21 mouse cellular contexts compared by ENCODE assay signal in the genomic region with DNA sequence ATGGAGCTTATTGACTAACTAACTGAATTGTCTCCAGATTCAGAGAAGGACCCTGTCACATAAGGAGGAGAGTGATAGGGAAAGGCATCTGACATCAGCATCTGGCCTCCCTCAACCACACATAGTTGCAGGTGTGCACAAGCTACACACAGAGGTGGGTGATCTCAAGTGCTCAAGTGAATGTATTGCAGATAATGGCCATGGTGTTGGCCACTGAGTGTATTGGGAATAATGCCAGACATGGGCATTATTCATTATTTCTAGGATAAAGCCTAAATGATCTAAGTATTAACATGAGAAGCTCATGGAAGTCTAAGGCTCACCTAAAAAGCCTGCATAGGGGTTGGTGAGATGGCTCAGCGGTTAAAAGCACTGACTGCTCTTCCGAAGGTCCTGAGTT. TPM values are rescaled to one million over a fixed set of nuclear protein-coding genes. Genes with fewer than 3 reads are reported as not detected.
DNase-seq lines count a peak whose midpoint lies in the region; ATAC-seq lines count a peak whose summit lies in the region.
"Not testable (repeated sequence)": the region's sequence is repeated elsewhere in the genome, so short reads cannot be mapped to it uniquely, and the experiment has no call there.
"Had no signal": no experiment of that assay in that cellular context is flagged by ENCODE, and none has a peak within 500 bp of the region (broad histone marks: within the 10 kb centered on the region; RNA-seq: fewer than 3 reads in every experiment).

No protein-coding gene starts in this region.

- H3K27ac ChIP-seq in heart, embryonic 16.5 days (ENCODE audit: low read length); liver, embryonic 12.5 days: not testable (repeated sequence)

- not testable (repeated sequence) for H3K27me3 ChIP-seq in heart, embryonic 16.5 days (ENCODE audit: control insufficient read depth, insufficient read depth, low read length); liver, embryonic 12.5 days (replicated peaks)

- WGBS in heart, embryonic 16.5 days = 77% methylated on average over 2 of the region's 2 CpGs
- WGBS in liver, embryonic 12.5 days (ENCODE audit: insufficient replicate concordance) = 68% methylated on average over 2 of the region's 2 CpGs

- H3K4me2 ChIP-seq in heart, embryonic 16.5 days (ENCODE audit: low read depth, low read length); liver, embryonic 12.5 days: not testable (repeated sequence)

- H3K36me3 ChIP-seq in heart, embryonic 16.5 days (ENCODE audit: control insufficient read depth, insufficient read depth); liver, embryonic 12.5 days: not testable (repeated sequence)

- peak; percentile 17 for DNase-seq in MN1 (ENCODE audit: low spot score)
- DNase-seq in gastrocnemius, postnatal 25 days = peak; percentile 8
- peak; percentile 10 for DNase-seq in kidney, adult 11 months

- not testable (repeated sequence) for H3K4me1 ChIP-seq in heart, embryonic 16.5 days (ENCODE audit: control insufficient read depth, insufficient read depth, low read length); liver, embryonic 12.5 days

- H3K4me3 ChIP-seq in heart, embryonic 16.5 days (ENCODE audit: low read length); liver, embryonic 12.5 days: not testable (repeated sequence)

- H3K9ac ChIP-seq in heart, embryonic 16.5 days (ENCODE audit: low read length); liver, embryonic 12.5 days: not testable (repeated sequence)

- peak; percentile 63; the same call in 1 of the 2 replicates for ATAC-seq in heart, embryonic 16.5 days (replicated peaks; ENCODE audit: extremely low read depth, insufficient read depth, low FRiP score)
- peak; percentile 49; the same call in 1 of the 2 replicates for ATAC-seq in liver, embryonic 12.5 days
- ATAC-seq in megakaryocyte-erythroid progenitor cell, adult 5-6 weeks (replicated peaks; ENCODE audit: low FRiP score, low TSS enrichment, poor library complexity, severe bottlenecking) = 0 out of 2 replicates have a peak, but pooled peaks have one; percentile 41
- ATAC-seq in neutrophil, adult 5-6 weeks (ENCODE audit: extremely low read depth, insufficient number of reproducible peaks, low FRiP score, poor library complexity, severe bottlenecking) = peak; percentile 26; the same call in 1 of the 2 replicates

- peaks cover 37% of the 10 kb centered on the region for H3K9me3 ChIP-seq in heart, embryonic 16.5 days (replicated peaks; ENCODE audit: control insufficient read depth, low read length)
- H3K9me3 ChIP-seq in liver, embryonic 12.5 days (replicated peaks) = peaks cover 52% of the 10 kb centered on the region

RNA-seq across cellular contexts. Expression of gene Zfp978, which starts 10.6 kb away (rescaled TPM):
- not detected for total RNA-seq in gastrocnemius, postnatal 25 days (2021)
- not detected in 2 replicates for polyA plus RNA-seq in heart, embryonic 16.5 days (2015; fragmentation: Nextera tagmentation; extraction: Ambion mirVana)
- polyA plus RNA-seq in liver, embryonic 12.5 days (2016; fragmentation: Nextera tagmentation; extraction: Ambion mirVana) = 0.26 and 0.32 TPM in 2 replicates
- not detected in 2 replicates for total RNA-seq in megakaryocyte-erythroid progenitor cell, adult 5-6 weeks (2014; fragmentation: Nextera tagmentation)
- not detected in 2 replicates for total RNA-seq in megakaryocyte-erythroid progenitor cell, adult 5-6 weeks (2017)
- total RNA-seq in neutrophil, adult 5-6 weeks (2017) = not detected in 2 replicates
- total RNA-seq: adrenal gland, postnatal 25 days; gastrocnemius, adult 18-20 months; granulocyte monocyte progenitor cell, adult 5-6 weeks; layer of hippocampus, adult 2 months; layer of hippocampus, postnatal 36 days had no signal
- polyA plus RNA-seq: embryonic facial prominence, embryonic 13.5 days; G1E; hindbrain, embryonic 13.5 days; intestine, embryonic 15.5 days; limb, embryonic 14.5 days; midbrain, embryonic 15.5 days; stomach, embryonic 15.5 days; thymus, adult 2 months had no signal

RNA-seq across cellular contexts. Expression of gene Zfp988, which starts 45.1 kb away (rescaled TPM):
- total RNA-seq in gastrocnemius, postnatal 25 days (2021) = not detected
- 0.17 TPM in 1 of 2 replicates, not detected in the other for polyA plus RNA-seq in heart, embryonic 16.5 days (2015; fragmentation: Nextera tagmentation; extraction: Ambion mirVana)
- 0.19 and 0.20 TPM in 2 replicates for polyA plus RNA-seq in liver, embryonic 12.5 days (2016; fragmentation: Nextera tagmentation; extraction: Ambion mirVana)
- total RNA-seq in megakaryocyte-erythroid progenitor cell, adult 5-6 weeks (2014; fragmentation: Nextera tagmentation) = 0.22 TPM in 1 of 2 replicates, not detected in the other
- total RNA-seq in megakaryocyte-erythroid progenitor cell, adult 5-6 weeks (2017) = 1.5 TPM in 1 of 2 replicates, not detected in the other
- total RNA-seq in neutrophil, adult 5-6 weeks (2017) = not detected in 2 replicates
- total RNA-seq: gastrocnemius, adult 18-20 months; granulocyte monocyte progenitor cell, adult 5-6 weeks; layer of hippocampus, adult 2 months had no signal
- polyA plus RNA-seq: embryonic facial prominence, embryonic 13.5 days; heart, postnatal 0 days; thymus, adult 2 months had no signal
